ENCODE assay signal across 8 mouse cellular contexts in the genomic region with DNA sequence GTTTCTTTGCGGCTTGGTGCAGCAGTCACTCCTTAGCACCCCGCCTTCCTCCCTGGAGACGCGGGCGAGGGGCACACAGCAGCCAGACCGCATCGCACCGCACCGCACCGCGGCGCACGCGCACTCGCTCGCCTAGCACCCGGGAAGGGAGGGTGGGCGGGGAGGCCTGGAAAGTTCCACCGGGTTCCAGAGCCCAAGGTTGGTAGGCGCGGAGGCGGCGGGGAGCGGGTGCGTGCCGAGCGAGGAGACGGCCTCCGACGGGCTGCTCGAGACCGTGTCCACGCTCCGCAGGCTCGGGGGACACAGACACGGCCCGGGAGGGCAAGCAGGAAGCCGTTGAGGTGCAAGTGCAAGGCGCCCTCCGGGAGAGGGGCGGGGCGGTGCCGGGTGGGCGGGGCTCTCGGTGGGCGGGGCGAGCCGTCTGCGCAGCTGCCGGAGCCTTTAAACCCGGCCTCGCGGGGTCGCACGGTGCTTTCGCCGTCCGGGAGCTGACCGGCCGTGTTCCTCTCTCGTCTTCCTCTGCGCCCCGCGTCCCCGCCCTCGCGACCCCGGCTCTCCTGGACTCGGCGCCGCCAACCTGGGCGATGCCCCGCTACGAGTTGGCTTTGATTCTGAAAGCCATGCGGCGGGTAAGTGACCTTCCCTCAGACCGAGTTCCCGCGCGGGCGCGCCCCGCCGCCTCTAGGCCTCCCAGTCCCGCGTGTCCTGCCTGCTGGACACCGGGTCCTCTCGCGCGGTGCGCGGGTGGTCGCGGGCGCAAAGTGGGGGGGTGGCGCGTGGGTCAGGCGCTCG. TPM values are rescaled to one million over a fixed set of nuclear protein-coding genes. Genes with fewer than 3 reads are reported as not detected.
A peak's percentile ranks its signal among the peaks of the same experiment; 100 is the strongest.
DNase-seq lines count a peak whose midpoint lies in the region; ATAC-seq and TF ChIP-seq lines count a peak whose summit lies in the region.

A gene (plus strand): TSS at position 419 of the 792 bp plus-strand sequence.
A gene (plus strand): TSS at position 465 of the 792 bp plus-strand sequence.
A gene (plus strand): TSS at position 471 of the 792 bp plus-strand sequence.

- 0 out of 2 replicates have a peak, but pooled peaks cover 2% of the 10 kb centered on the region for H3K36me3 ChIP-seq in hindbrain, embryonic 11.5 days (ENCODE audit: control insufficient read depth, insufficient read depth, low read length)

- POLR2A ChIA-PET in Patski (lab: Charles Lee), result interaction anchor here (1.1 to 2.6 kb wide), 5 partner anchors 56 to 120 kb away, joined by 3 to 16 read pairs (median 5); no protein-coding TSS in a partner anchor

- peak within 1 kb of the TSS; percentile 60 for H3K27ac ChIP-seq in hindbrain, embryonic 11.5 days (ENCODE audit: low read depth, low read length)

- H3K4me3 ChIP-seq in hindbrain, embryonic 11.5 days (ENCODE audit: low read depth, low read length), result peak within 1 kb of the TSS; percentile 91

- CTCF ChIA-PET in Patski (lab: Charles Lee), result interaction anchor here (0.8 kb wide), 1 partner anchor 13 kb away, joined by 3 read pairs; no protein-coding TSS in a partner anchor

- H3K4me2 ChIP-seq in hindbrain, embryonic 11.5 days (replicated peaks; ENCODE audit: low read depth, low read length), result peak within 1 kb of the TSS; percentile 84

- peaks cover 3% of the 10 kb centered on the region; the same call in 1 of the 2 replicates for H3K4me1 ChIP-seq in hindbrain, embryonic 11.5 days (replicated peaks; ENCODE audit: control insufficient read depth, insufficient read depth, low read length)

- no peaks in the 10 kb centered on the region for H3K27me3 ChIP-seq in Patski
- H3K27me3 ChIP-seq in hindbrain, embryonic 11.5 days (ENCODE audit: control insufficient read depth, insufficient read depth, low read length), result no peaks in the 10 kb centered on the region

- in situ Hi-C loops in Patski (cut with MboI; ENCODE audit: low pct_unique_long_range_greater_than_20kb), result no loop called here

- peak; percentile 58 for DNase-seq in Patski (ENCODE audit: low read depth, low spot score)
- peak; percentile 95 to 96 for DNase-seq in cerebellum, postnatal 10 days
- peak; percentile 72 to 86 for DNase-seq in frontal cortex, postnatal 10 days (ENCODE audit: low spot score in 2 of 2)
- peak; percentile 89 for DNase-seq in hindbrain, embryonic 11.5 days (ENCODE audit: low spot score)
- DNase-seq in layer of hippocampus, postnatal 14 days (ENCODE audit: low spot score in 2 of 2), result peak; percentile 87 to 91
- peak; percentile 84 for DNase-seq in lung, postnatal 10 days
- peak; percentile 80 for DNase-seq in ovary, postnatal 14 days (ENCODE audit: low spot score)
- peak; percentile 80 to 89 for DNase-seq in thymus, postnatal 10 days (ENCODE audit: low spot score in 2 of 2)

- peak within 1 kb of the TSS; percentile 70 for H3K9ac ChIP-seq in hindbrain, embryonic 11.5 days (ENCODE audit: low read depth, low read length)

- under 1% methylated on average over 54 of the region's 99 CpGs for WGBS in hindbrain, embryonic 11.5 days

- TF ChIP-seq CTCF in Patski (IDR thresholded peaks at IDR 0.05), result no peak

- ATAC-seq in Patski, result peak; percentile 75
- ATAC-seq in hindbrain, embryonic 11.5 days (ENCODE audit: low FRiP score), result peak; percentile 95

- H3K9me3 ChIP-seq in hindbrain, embryonic 11.5 days (ENCODE audit: control insufficient read depth, low read length), result no peaks in the 10 kb centered on the region

RNA-seq across cellular contexts. Expression of the first gene that starts in this region (rescaled TPM):
- 293 TPM for polyA plus RNA-seq in Patski (2021)
- 139 and 141 TPM in 2 replicates for polyA plus RNA-seq in hindbrain, embryonic 11.5 days (2014; fragmentation: Nextera tagmentation; extraction: Ambion mirVana)
- 10 to 100 TPM; 46.2 to 62.5 TPM for total RNA-seq in layer of hippocampus, postnatal 14 days (2021)

RNA-seq across cellular contexts. Expression of the second gene that starts in this region (rescaled TPM):
- 0.06 TPM for polyA plus RNA-seq in Patski (2021)
- polyA plus RNA-seq in hindbrain, embryonic 11.5 days (2014; fragmentation: Nextera tagmentation; extraction: Ambion mirVana), result 0.14 and 0.20 TPM in 2 replicates
- not detected for total RNA-seq in layer of hippocampus, postnatal 14 days (2021)

RNA-seq across cellular contexts. Expression of the third gene that starts in this region (rescaled TPM):
- polyA plus RNA-seq in Patski (2021), result 50.3 TPM
- polyA plus RNA-seq in hindbrain, embryonic 11.5 days (2014; fragmentation: Nextera tagmentation; extraction: Ambion mirVana), result 14.6 and 14.9 TPM in 2 replicates
- 10 to 100 TPM; 15.1 to 17.6 TPM for total RNA-seq in layer of hippocampus, postnatal 14 days (2021)

Comparison
In these comparisons a context has a peak if more than half of its experiments do, and no peak if none do; other contexts are left out.
1. Peak in every context shown above with its lines: DNase-seq, ATAC-seq, H3K4me3 ChIP-seq and H3K27ac ChIP-seq.